ENCODE assay signal across 12 mouse cellular contexts in the genomic region with DNA sequence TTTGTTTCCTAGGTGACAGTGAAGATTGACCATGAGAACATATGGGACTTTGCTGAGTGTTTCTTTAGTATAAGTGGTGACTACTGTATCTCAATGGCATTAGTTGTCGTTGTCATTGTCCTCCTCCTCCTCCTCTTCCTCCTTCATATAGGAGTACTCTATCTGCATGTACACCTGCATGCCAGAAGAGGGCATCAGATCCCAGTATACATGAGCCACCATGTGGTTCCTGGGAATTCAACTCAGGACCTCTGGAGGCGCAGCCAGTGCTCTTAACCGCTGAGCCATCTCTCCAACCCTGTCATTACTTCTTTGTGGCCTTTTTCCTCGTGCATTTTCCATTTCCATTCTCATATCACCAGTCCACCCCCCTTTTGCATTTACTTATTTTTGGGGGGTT. TPM values are rescaled to one million over a fixed set of nuclear protein-coding genes. Genes with fewer than 3 reads are reported as not detected.
A peak's percentile ranks its signal among the peaks of the same experiment; 100 is the strongest.
DNase-seq lines count a peak whose midpoint lies in the region; ATAC-seq and TF ChIP-seq lines count a peak whose summit lies in the region.
"Had no signal": no experiment of that assay in that cellular context is flagged by ENCODE, and none has a peak within 500 bp of the region (broad histone marks: within the 10 kb centered on the region; RNA-seq: fewer than 3 reads in every experiment).

No protein-coding gene starts in this region.

- H3K27ac ChIP-seq in kidney, adult 2 months (ENCODE audit: insufficient read depth, low read depth, low read length): no peak overlapping the region
- H3K27ac ChIP-seq in midbrain, postnatal 0 days (ENCODE audit: low read depth, low read length): no peak overlapping the region
- H3K27ac ChIP-seq in midbrain, embryonic 11.5 days (ENCODE audit: low read depth, low read length): no peak overlapping the region
- H3K27ac ChIP-seq in bone marrow macrophage, adult 2 months (ENCODE audit: insufficient read depth, low read depth, low read length): no peak overlapping the region
- H3K27ac ChIP-seq: limb, embryonic 10.5 days had no signal

- no peaks in the 10 kb centered on the region for H3K27me3 ChIP-seq in kidney, adult 2 months (replicated peaks; ENCODE audit: control insufficient read depth, insufficient read depth, low read length)
- no peaks in the 10 kb centered on the region for H3K27me3 ChIP-seq in midbrain, postnatal 0 days (ENCODE audit: insufficient read depth, low read length)
- no peaks in the 10 kb centered on the region for H3K27me3 ChIP-seq in midbrain, embryonic 11.5 days (ENCODE audit: control insufficient read depth, insufficient read depth, low read length)

- peak; percentile 50 for TF ChIP-seq CTCF in kidney, adult 2 months (conservative IDR thresholded peaks at IDR 0.05; ENCODE audit: insufficient read depth, insufficient read length, low read depth, low read length)
- peak; percentile 34; the same call in 1 of the 2 replicates for TF ChIP-seq CTCF in midbrain, postnatal 0 days (IDR thresholded peaks at IDR 0.05)
- 0 out of 2 replicates have a peak, but pooled peaks have one; percentile 3 for TF ChIP-seq CTCF in bone marrow macrophage, adult 2 months (IDR thresholded peaks at IDR 0.05; ENCODE audit: low read depth, low read length)

- no peak for TF ChIP-seq POLR2A in kidney, adult 2 months (IDR thresholded peaks at IDR 0.05; ENCODE audit: low read depth, low read length)
- TF ChIP-seq POLR2A in bone marrow macrophage, adult 2 months (IDR thresholded peaks at IDR 0.05; ENCODE audit: borderline replicate concordance, low read depth, low read length): no peak

- peak; percentile 62 for DNase-seq in kidney, adult 2 months
- no peak for DNase-seq in kidney, postnatal 4 days
- no peak for DNase-seq in midbrain, postnatal 0 days (ENCODE audit: low spot score)
- DNase-seq in midbrain, embryonic 11.5 days (ENCODE audit: low spot score, missing footprints): no peak
- DNase-seq: cerebellum, adult 9-11 months; gastrocnemius, postnatal 25 days; heart, postnatal 10 days; thymus, adult 18-20 months had no signal

- H3K4me1 ChIP-seq in kidney, adult 2 months (ENCODE audit: control insufficient read depth, insufficient read depth, low read length): no peaks in the 10 kb centered on the region
- H3K4me1 ChIP-seq in midbrain, postnatal 0 days (ENCODE audit: insufficient read depth, low read length): no peaks in the 10 kb centered on the region
- H3K4me1 ChIP-seq in midbrain, embryonic 11.5 days (ENCODE audit: control insufficient read depth, insufficient read depth, low read length): no peaks in the 10 kb centered on the region
- H3K4me1 ChIP-seq in bone marrow macrophage, adult 2 months (ENCODE audit: control insufficient read depth, insufficient read depth, low read length): no peaks in the 10 kb centered on the region
- H3K4me1 ChIP-seq: limb, embryonic 10.5 days had no signal

- H3K4me3 ChIP-seq in kidney, adult 2 months (ENCODE audit: insufficient read depth, low read depth, low read length): no peak overlapping the region
- no peak overlapping the region for H3K4me3 ChIP-seq in midbrain, postnatal 0 days (ENCODE audit: low read depth, low read length)
- no peak overlapping the region for H3K4me3 ChIP-seq in midbrain, embryonic 11.5 days (ENCODE audit: low read depth, low read length)
- no peak overlapping the region for H3K4me3 ChIP-seq in bone marrow macrophage, adult 2 months (ENCODE audit: insufficient read depth, low read length)
- H3K4me3 ChIP-seq: limb, embryonic 10.5 days had no signal

- ATAC-seq in midbrain, postnatal 0 days (ENCODE audit: low FRiP score): no peak
- ATAC-seq in midbrain, embryonic 11.5 days (ENCODE audit: low FRiP score): no peak
- no peak for ATAC-seq in activated CD4-positive, CD25-positive, alpha-beta regulatory T cell, adult 4 months
- no peak for ATAC-seq in monocyte, adult 5-6 weeks (replicated peaks; ENCODE audit: insufficient number of reproducible peaks, low FRiP score, low TSS enrichment, poor library complexity, severe bottlenecking)

- 59% methylated on average over 4 of the region's 4 CpGs for WGBS in kidney, adult 2 months
- WGBS in midbrain, postnatal 0 days: 73% methylated on average over 4 of the region's 4 CpGs
- WGBS in midbrain, embryonic 11.5 days: 66% methylated on average over 4 of the region's 4 CpGs

- H3K9me3 ChIP-seq in midbrain, postnatal 0 days (ENCODE audit: low read length): no peaks in the 10 kb centered on the region
- no peaks in the 10 kb centered on the region for H3K9me3 ChIP-seq in midbrain, embryonic 11.5 days (ENCODE audit: control insufficient read depth, low read length)
- H3K9me3 ChIP-seq: limb, embryonic 10.5 days had no signal

- H3K36me3 ChIP-seq in kidney, adult 2 months (ENCODE audit: control insufficient read depth, insufficient read depth, low read length): peaks cover 1% of the 10 kb centered on the region; the same call in 1 of the 2 replicates
- H3K36me3 ChIP-seq in midbrain, postnatal 0 days (ENCODE audit: insufficient read depth, low read length): peaks cover 43% of the 10 kb centered on the region
- H3K36me3 ChIP-seq in midbrain, embryonic 11.5 days (ENCODE audit: control insufficient read depth, insufficient read depth, low read length): peaks cover 13% of the 10 kb centered on the region

- no peak overlapping the region for H3K9ac ChIP-seq in midbrain, postnatal 0 days (replicated peaks; ENCODE audit: low read length, poor library complexity, severe bottlenecking)
- H3K9ac ChIP-seq in midbrain, embryonic 11.5 days (ENCODE audit: low read length): no peak overlapping the region

- no peak overlapping the region for H3K4me2 ChIP-seq in midbrain, postnatal 0 days (ENCODE audit: low read depth, low read length, poor library complexity, severe bottlenecking)
- no peak overlapping the region for H3K4me2 ChIP-seq in midbrain, embryonic 11.5 days

RNA-seq across cellular contexts. Expression of gene Zkscan5, which starts 10.3 kb away (rescaled TPM):
- polyA plus RNA-seq in kidney, adult 2 months (2012; rRNA removed): 5.8 and 6.2 TPM in 2 replicates
- total RNA-seq in midbrain, postnatal 0 days (2014; rRNA removed): 17.7 and 19.4 TPM in 2 replicates
- 12.8 and 13.3 TPM in 2 replicates for polyA plus RNA-seq in midbrain, postnatal 0 days (2015; fragmentation: Nextera tagmentation; extraction: Ambion mirVana)
- polyA plus RNA-seq in midbrain, embryonic 11.5 days (2014; fragmentation: Nextera tagmentation; extraction: Ambion mirVana): 20.4 and 20.6 TPM in 2 replicates
- 7.8 and 9.5 TPM in 2 replicates for polyA plus RNA-seq in bone marrow macrophage, adult 2 months (2012; ENCODE audit: insufficient read depth, insufficient read length, missing spikeins)
- 1 to 10 TPM; 4.8 to 6.0 TPM for polyA plus RNA-seq in activated CD4-positive, CD25-positive, alpha-beta regulatory T cell, adult 4 months (2017; shearing (Covaris generic))
- total RNA-seq in monocyte, adult 5-6 weeks (2017): 6.5 to 10.6 TPM (median 9.0 TPM) in 3 replicates

RNA-seq across cellular contexts. Expression of gene Zkscan14, which starts 13.0 kb away (rescaled TPM):
- polyA plus RNA-seq in kidney, adult 2 months (2012; rRNA removed): 3.8 and 3.9 TPM in 2 replicates
- total RNA-seq in midbrain, postnatal 0 days (2014; rRNA removed): 6.6 and 11.1 TPM in 2 replicates
- 9.9 and 11.1 TPM in 2 replicates for polyA plus RNA-seq in midbrain, postnatal 0 days (2015; fragmentation: Nextera tagmentation; extraction: Ambion mirVana)
- 8.8 and 9.6 TPM in 2 replicates for polyA plus RNA-seq in midbrain, embryonic 11.5 days (2014; fragmentation: Nextera tagmentation; extraction: Ambion mirVana)
- polyA plus RNA-seq in bone marrow macrophage, adult 2 months (2012; ENCODE audit: insufficient read depth, insufficient read length, missing spikeins): 8.0 and 8.4 TPM in 2 replicates
- 10 to 100 TPM; 16.7 to 20.3 TPM for polyA plus RNA-seq in activated CD4-positive, CD25-positive, alpha-beta regulatory T cell, adult 4 months (2017; shearing (Covaris generic))
- total RNA-seq in monocyte, adult 5-6 weeks (2017): 44.2 to 69.7 TPM (median 65.2 TPM) in 3 replicates

RNA-seq across cellular contexts. Expression of gene Zfp655, which starts 16.8 kb away (rescaled TPM):
- polyA plus RNA-seq in kidney, adult 2 months (2012; rRNA removed): 15.5 and 18.4 TPM in 2 replicates
- total RNA-seq in midbrain, postnatal 0 days (2014; rRNA removed): 24.0 and 36.9 TPM in 2 replicates
- 23.1 and 25.6 TPM in 2 replicates for polyA plus RNA-seq in midbrain, postnatal 0 days (2015; fragmentation: Nextera tagmentation; extraction: Ambion mirVana)
- polyA plus RNA-seq in midbrain, embryonic 11.5 days (2014; fragmentation: Nextera tagmentation; extraction: Ambion mirVana): 43.2 and 48.9 TPM in 2 replicates
- 26.7 and 27.5 TPM in 2 replicates for polyA plus RNA-seq in bone marrow macrophage, adult 2 months (2012; ENCODE audit: insufficient read depth, insufficient read length, missing spikeins)
- 10 to 100 TPM; 59.5 to 61.1 TPM for polyA plus RNA-seq in activated CD4-positive, CD25-positive, alpha-beta regulatory T cell, adult 4 months (2017; shearing (Covaris generic))
- total RNA-seq in monocyte, adult 5-6 weeks (2017): 54.6 to 56.2 TPM (median 55.3 TPM) in 3 replicates

RNA-seq across cellular contexts. Expression of gene Atp5j2, which starts 22.8 kb away (rescaled TPM):
- 346 and 489 TPM in 2 replicates for polyA plus RNA-seq in kidney, adult 2 months (2012; rRNA removed)
- total RNA-seq in midbrain, postnatal 0 days (2014; rRNA removed): 123 and 139 TPM in 2 replicates
- polyA plus RNA-seq in midbrain, postnatal 0 days (2015; fragmentation: Nextera tagmentation; extraction: Ambion mirVana): 634 and 667 TPM in 2 replicates
- 487 and 540 TPM in 2 replicates for polyA plus RNA-seq in midbrain, embryonic 11.5 days (2014; fragmentation: Nextera tagmentation; extraction: Ambion mirVana)
- polyA plus RNA-seq in bone marrow macrophage, adult 2 months (2012; ENCODE audit: insufficient read depth, insufficient read length, missing spikeins): 271 and 314 TPM in 2 replicates
- 100 to 1,000 TPM; 418 to 445 TPM for polyA plus RNA-seq in activated CD4-positive, CD25-positive, alpha-beta regulatory T cell, adult 4 months (2017; shearing (Covaris generic))
- total RNA-seq in monocyte, adult 5-6 weeks (2017): 94.3 to 131 TPM (median 97.4 TPM) in 3 replicates

RNA-seq across cellular contexts. Expression of gene Cpsf4, which starts 47.7 kb away (rescaled TPM):
- 19.2 and 19.9 TPM in 2 replicates for polyA plus RNA-seq in kidney, adult 2 months (2012; rRNA removed)
- total RNA-seq in midbrain, postnatal 0 days (2014; rRNA removed): 44.4 and 47.3 TPM in 2 replicates
- polyA plus RNA-seq in midbrain, postnatal 0 days (2015; fragmentation: Nextera tagmentation; extraction: Ambion mirVana): 40.1 and 40.7 TPM in 2 replicates
- polyA plus RNA-seq in midbrain, embryonic 11.5 days (2014; fragmentation: Nextera tagmentation; extraction: Ambion mirVana): 31.7 and 35.9 TPM in 2 replicates
- polyA plus RNA-seq in bone marrow macrophage, adult 2 months (2012; ENCODE audit: insufficient read depth, insufficient read length, missing spikeins): 24.9 and 25.7 TPM in 2 replicates
- polyA plus RNA-seq in activated CD4-positive, CD25-positive, alpha-beta regulatory T cell, adult 4 months (2017; shearing (Covaris generic)): 10 to 100 TPM; 13.7 to 17.7 TPM
- 24.9 to 38.9 TPM (median 31.3 TPM) in 3 replicates for total RNA-seq in monocyte, adult 5-6 weeks (2017)
